Mouse (Mus musculus) midbrain, postnatal 0 days (tissue): ENCODE data around the gene Fip1l1. TPM values are rescaled to one million over a fixed set of nuclear protein-coding genes. Genes with fewer than 3 reads are reported as not detected.

ENCODE experiments used
- ATAC-seq: fragments of 200-750 bp; cut with Nextera tagmentation; 2 replicates; pipeline ENCODE4 v1.8.0; 2017; ENCODE audit warnings: moderate number of reproducible peaks, mild to moderate bottlenecking, moderate TSS enrichment, moderate library complexity; ENCODE audit not compliant: low FRiP score
- DNase-seq: peaks from one replicate; pipeline ENCODE4 v3.0.0-alpha.2; 2015; ENCODE audit warnings: low spot score
- H3K27ac ChIP-seq: fragments of 300-500 bp; sonication (generic); 2 replicates; pipeline ENCODE4 v1.5.1; 2014; ENCODE audit warnings: low read depth, mild to moderate bottlenecking, low read length, mixed read lengths
- H3K27me3 ChIP-seq: fragments of 300-500 bp; sonication (generic); 2 replicates; pipeline ENCODE4 v1.6.1; 2014; ENCODE audit warnings: low read length, control low read depth, mixed read lengths; ENCODE audit not compliant: insufficient read depth
- H3K36me3 ChIP-seq: fragments of 300-500 bp; sonication (generic); 2 replicates; pipeline ENCODE4 v1.6.1; 2014; ENCODE audit warnings: low read length, control low read depth, mixed read lengths; ENCODE audit not compliant: insufficient read depth
- H3K4me1 ChIP-seq: fragments of 300-500 bp; sonication (generic); 2 replicates; pipeline ENCODE4 v1.6.1; 2014; ENCODE audit warnings: mild to moderate bottlenecking, control low read depth, antibody characterized with exemption, low read length, mixed read lengths; ENCODE audit not compliant: insufficient read depth
- H3K4me2 ChIP-seq: fragments of 300-500 bp; sonication (generic); 2 replicates; pipeline ENCODE4 v1.6.1; 2014; ENCODE audit warnings: low read depth, mild to moderate bottlenecking, low read length, mixed read lengths; ENCODE audit not compliant: poor library complexity, severe bottlenecking
- H3K4me3 ChIP-seq: fragments of 300-500 bp; sonication (generic); 2 replicates; pipeline ENCODE4 v1.5.1; 2014; ENCODE audit warnings: low read depth, mild to moderate bottlenecking, low read length, moderate library complexity
- H3K9ac ChIP-seq: fragments of 300-500 bp; sonication (generic); replicated peaks from 2 replicates; pipeline ENCODE4 v1.6.1; 2014; ENCODE audit warnings: mild to moderate bottlenecking, low read length, moderate library complexity, mixed read lengths; ENCODE audit not compliant: poor library complexity, severe bottlenecking
- H3K9me3 ChIP-seq: fragments of 300-500 bp; sonication (generic); 2 replicates; pipeline ENCODE4 v1.6.1; 2016; ENCODE audit warnings: low read length, control low read depth
- CTCF ChIP-seq: IDR thresholded peaks from 2 replicates; pipeline ENCODE4 v1.5.1; 2016; ENCODE audit warnings: antibody characterized with exemption, mild to moderate bottlenecking
- WGBS: fragments of 180-500 bp; shearing (Covaris S2); extraction: QIAGEN DNeasy Blood & Tissue Kit; methylation state at CpG from one replicate; pipeline ENCODE4 v1.1.7; 2014; 5-methylcytosine and 5-hydroxymethylcytosine counted together
- polyA plus RNA-seq: library from polyadenylated mRNA; unstranded; fragments of >200 nt; fragmentation: Nextera tagmentation; extraction: Ambion mirVana; gene quantifications from 2 replicates; pipeline ENCODE4 v1.2.1, GENCODE M21; 2015
- total RNA-seq: library from RNA; depleted of rRNA; stranded (reverse); fragments of >200 nt; gene quantifications from 2 replicates; pipeline ENCODE4 v1.2.3, GENCODE M21; 2014; rRNA removed

Fip1l1 gene
- total RNA-seq: 57.1 and 57.6 TPM in 2 replicates
- polyA plus RNA-seq: 53.1 and 63.1 TPM in 2 replicates

GRCm38 (mm10) chr5:74535240-74536021 is at the start of gene Fip1l1:
Fip1l1 (plus strand) TSS chr5:74535449.
- TF ChIP-seq CTCF: no peak
- no peaks in the 10 kb centered on the region for H3K27me3 ChIP-seq
- H3K9ac ChIP-seq: peak within 1 kb of the TSS; percentile 97
- peak; percentile 97 for DNase-seq
- peak within 1 kb of the TSS; percentile 67 for H3K4me2 ChIP-seq
- peak; percentile 89 for ATAC-seq
- 0 out of 2 replicates have a peak, but pooled peaks cover 4% of the 10 kb centered on the region for H3K36me3 ChIP-seq
- no peaks in the 10 kb centered on the region for H3K9me3 ChIP-seq
- H3K4me3 ChIP-seq: peak within 1 kb of the TSS; percentile 95
- H3K27ac ChIP-seq: peak within 1 kb of the TSS; percentile 93
- peaks cover 12% of the 10 kb centered on the region; the same call in 1 of the 2 replicates for H3K4me1 ChIP-seq
- WGBS: 0% methylated on average over 69 of the region's 73 CpGs

DNA sequence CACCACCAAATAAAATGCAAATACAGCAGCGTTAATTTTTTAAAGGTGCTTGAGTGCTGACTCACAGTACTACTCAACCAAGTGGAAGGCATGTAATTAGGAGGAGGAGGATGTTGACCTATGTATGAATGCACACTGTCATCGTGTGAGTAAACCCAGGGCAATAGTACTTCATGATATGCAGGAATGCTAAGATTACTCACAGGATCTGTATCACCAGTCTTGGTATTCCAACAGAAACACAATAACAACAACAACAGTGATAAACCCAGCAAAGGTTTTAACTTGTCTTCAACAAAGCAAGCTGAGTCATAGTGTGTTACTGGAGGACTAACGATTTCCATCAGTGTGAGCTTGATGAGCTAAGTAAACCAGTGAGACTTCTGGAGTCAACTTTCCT is 42.5 kb upstream of the Fip1l1 start:
- Histone ChIP-seq H3K36me3 (no peaks in the 10 kb centered on the region), H3K4me3 (no peak overlapping the region), H3K27me3 (no peaks in the 10 kb centered on the region), H3K9ac (no peak overlapping the region), H3K4me2 (no peak overlapping the region), H3K27ac (no peak overlapping the region), H3K4me1 (no peaks in the 10 kb centered on the region), H3K9me3 (no peaks in the 10 kb centered on the region)
- no peak for ATAC-seq
- no peak for DNase-seq
- no peak for TF ChIP-seq CTCF
- WGBS: 88% methylated on average over 3 of the region's 3 CpGs

DNA sequence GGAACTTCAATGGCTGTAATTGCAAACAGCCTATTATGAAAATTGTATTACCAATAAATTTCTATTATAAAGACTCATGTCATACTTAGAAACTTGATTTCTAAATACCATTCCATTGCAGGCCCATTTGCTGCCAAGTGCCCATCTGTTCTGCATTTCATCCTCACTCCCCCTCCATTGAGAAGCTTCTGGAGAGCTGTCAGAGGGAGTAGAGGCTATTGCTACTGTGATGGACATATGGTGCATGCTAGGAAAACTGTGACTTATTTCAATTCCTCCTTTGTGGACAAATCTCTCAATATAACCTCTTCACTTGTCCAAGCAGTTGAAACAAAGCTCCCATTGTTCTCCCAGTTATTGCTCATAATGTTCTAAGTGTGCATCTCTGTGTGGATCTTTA is 23.6 kb upstream of the Fip1l1 start:
- no peak for TF ChIP-seq CTCF
- Histone ChIP-seq H3K4me2 (no peak overlapping the region), H3K4me1 (no peaks in the 10 kb centered on the region), H3K4me3 (no peak overlapping the region), H3K27ac (no peak overlapping the region), H3K9ac (no peak overlapping the region), H3K27me3 (no peaks in the 10 kb centered on the region), H3K36me3 (peaks cover 4% of the 10 kb centered on the region; the same call in 1 of the 2 replicates), H3K9me3 (no peaks in the 10 kb centered on the region)
- ATAC-seq: no peak
- DNase-seq: peak; percentile 17

GRCm38 (mm10) chr5:74527025-74527424 is 8.2 kb upstream of the Fip1l1 start:
- no peaks in the 10 kb centered on the region for H3K36me3 ChIP-seq
- H3K4me1 ChIP-seq: peaks cover 8% of the 10 kb centered on the region; the same call in 1 of the 2 replicates
- H3K4me3 ChIP-seq: no peak overlapping the region
- no peak overlapping the region for H3K4me2 ChIP-seq
- no peak for DNase-seq
- WGBS: 83% methylated on average over 5 of the region's 5 CpGs
- H3K9ac ChIP-seq: no peak overlapping the region
- no peak overlapping the region for H3K27ac ChIP-seq
- no peak for TF ChIP-seq CTCF
- no peaks in the 10 kb centered on the region for H3K27me3 ChIP-seq
- no peak for ATAC-seq
- no peaks in the 10 kb centered on the region for H3K9me3 ChIP-seq

- peaks cover 9% of the 10 kb centered on the region; the same call in 1 of the 2 replicates for H3K4me1 ChIP-seq
- H3K36me3 ChIP-seq: no peaks in the 10 kb centered on the region
- DNase-seq (no peak), ATAC-seq (no peak)
- peak overlapping the region; percentile 97 for H3K4me3 ChIP-seq
- no peak for TF ChIP-seq CTCF
- WGBS: 24% methylated on average over 16 of the region's 16 CpGs
- H3K9ac ChIP-seq: peak overlapping the region; percentile 67
- no peak overlapping the region for H3K27ac ChIP-seq
- H3K4me2 ChIP-seq: peak overlapping the region; percentile 99
- no peaks in the 10 kb centered on the region for H3K27me3 ChIP-seq
- no peaks in the 10 kb centered on the region for H3K9me3 ChIP-seq
These were observed 4.5 kb upstream of the Fip1l1 start for GRCm38 (mm10) chr5:74530785-74531184.

- Histone ChIP-seq H3K36me3 (no peaks in the 10 kb centered on the region), H3K4me2 (peak within 1 kb of the TSS; percentile 99), H3K27ac (peak within 1 kb of the TSS; percentile 58), H3K9ac (peak within 1 kb of the TSS; percentile 67), H3K4me3 (peak within 1 kb of the TSS; percentile 97), H3K4me1 (peaks cover 12% of the 10 kb centered on the region; the same call in 1 of the 2 replicates), H3K27me3 (no peaks in the 10 kb centered on the region), H3K9me3 (no peaks in the 10 kb centered on the region)
- ATAC-seq (peak; percentile 90), DNase-seq (peak; percentile 97)
- WGBS: 8% methylated on average over 35 of the region's 35 CpGs
- no peak for TF ChIP-seq CTCF
These were observed 3.5 kb upstream of the Fip1l1 start, which contains the start of gene Scfd2 for GRCm38 (mm10) chr5:74531630-74532280. Scfd2 (minus strand) TSS chr5:74531759.
